Mouse (Mus musculus) embryo, embryonic 10.5 days (tissue): ENCODE data around the gene Papss2.

Experiments
- DNase-seq: peaks from one replicate; pipeline ENCODE4 v3.0.0-alpha.2; 2015; ENCODE audit warnings: low spot score

The Papss2 gene

GRCm38 (mm10) chr19:32711761-32712541, 116.4 kb downstream of the Papss2 start:
- DNase-seq = peak; percentile 93

DNA sequence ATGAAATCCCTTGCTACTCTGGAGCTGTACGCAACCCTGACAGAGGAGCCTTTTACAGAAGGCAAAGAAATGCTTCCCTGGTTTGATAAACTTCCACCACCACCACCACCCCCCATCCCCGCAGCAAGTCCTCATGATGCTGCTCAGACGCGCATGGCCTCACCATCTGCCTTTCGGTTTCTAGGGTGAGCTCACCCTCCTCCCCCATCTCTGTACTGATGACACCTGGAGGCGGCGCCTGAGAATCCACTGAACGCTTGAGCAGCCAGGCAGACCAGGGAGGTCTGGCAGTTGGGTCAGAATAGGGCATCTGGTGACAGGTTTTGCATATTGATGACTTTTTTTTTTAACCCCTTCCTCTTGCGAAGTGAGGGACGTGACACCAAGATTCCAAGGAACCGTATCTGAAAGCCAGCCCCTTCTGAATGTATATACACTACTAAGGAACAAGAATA, 117.0 kb downstream of the Papss2 start:
- peak; percentile 88 for DNase-seq

DNA sequence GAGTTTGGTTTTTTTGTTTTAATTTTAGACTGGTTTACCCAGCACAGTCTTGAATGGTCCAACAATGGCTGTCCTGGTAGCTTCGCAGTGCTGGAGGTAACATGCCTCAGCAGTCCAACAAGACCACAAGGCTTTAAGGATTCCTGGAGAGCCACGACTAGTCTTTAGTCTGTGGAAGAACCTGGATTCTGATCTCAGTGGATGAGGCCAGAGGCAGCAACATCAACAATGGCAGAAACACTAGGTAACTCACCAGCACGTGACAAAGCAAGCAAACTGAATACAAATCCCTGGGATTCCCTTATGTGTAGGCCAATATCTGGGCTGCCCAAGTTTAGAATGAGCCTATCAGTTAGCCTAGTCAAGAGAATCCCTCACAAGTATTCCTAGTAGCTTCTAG, 117.9 kb downstream of the Papss2 start:
- no peak for DNase-seq

DNA sequence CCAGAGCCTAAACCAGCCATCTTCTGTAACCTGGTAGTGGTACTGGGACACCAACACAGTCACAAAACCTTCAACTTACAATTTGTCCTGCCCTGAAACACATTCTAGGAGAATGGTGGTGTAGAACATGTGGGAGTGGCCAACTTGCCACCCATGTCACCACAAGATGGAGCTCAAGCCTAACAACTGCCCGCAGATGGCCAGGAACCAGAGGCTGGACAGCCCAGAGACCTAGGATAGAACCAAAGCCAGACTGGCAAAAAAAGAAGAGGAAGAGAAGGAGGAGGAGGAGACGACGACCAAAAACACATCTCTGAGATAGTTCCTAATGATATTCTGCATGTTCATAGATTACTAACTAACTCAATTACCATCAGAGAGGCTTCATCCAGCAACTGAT, 119.6 kb downstream of the Papss2 start:
- peak; percentile 86 for DNase-seq

GRCm38 (mm10) chr19:32715681-32716080, 120.1 kb downstream of the Papss2 start:
- no peak for DNase-seq
